Mouse (Mus musculus): Measurements from ENCODE around the gene Sp2.

GRCm38 (mm10) chr11:96916044-96916884, 66.5 kb downstream of the Sp2 start, which contains the start of gene Cdk5rap3:
- TF ChIP-seq CTCF (IDR thresholded peaks at IDR 0.05; ENCODE audit: extremely low read depth, insufficient read depth, insufficient read length, insufficient replicate concordance) (peak; percentile 74; the same call in 1 of the 2 replicates), POLR2A (IDR thresholded peaks at IDR 0.05; ENCODE audit: low read depth, low read length) (peak; percentile 31)
